14 mouse cellular contexts compared by ENCODE assay signal in genomic region chr15:32264822-32265377, GRCm38 (mm10). TPM values are rescaled to one million over a fixed set of nuclear protein-coding genes. Genes with fewer than 3 reads are reported as not detected.
DNase-seq lines count a peak whose midpoint lies in the region; ATAC-seq and TF ChIP-seq lines count a peak whose summit lies in the region.
"Had no signal": no experiment of that assay in that cellular context is flagged by ENCODE, and none has a peak within 500 bp of the region (broad histone marks: within the 10 kb centered on the region; RNA-seq: fewer than 3 reads in every experiment).

No protein-coding gene starts in this region.

- 75% methylated on average over 7 of the region's 7 CpGs for WGBS in heart, embryonic 12.5 days
- WGBS in lung, embryonic 15.5 days: 41% methylated on average over 7 of the region's 7 CpGs
- WGBS in stomach, postnatal 0 days: 46% methylated on average over 7 of the region's 7 CpGs

- intact Hi-C loops in heart, postnatal 25 days (cut with DNase I): no loop called here

- no peak overlapping the region for H3K9ac ChIP-seq in heart, embryonic 12.5 days
- H3K9ac ChIP-seq in lung, embryonic 15.5 days: no peak overlapping the region
- H3K9ac ChIP-seq in stomach, postnatal 0 days (ENCODE audit: low read length): no peak overlapping the region
- H3K9ac ChIP-seq: embryonic facial prominence, embryonic 12.5 days; forebrain, embryonic 12.5 days; midbrain, embryonic 15.5 days had no signal

- ATAC-seq in heart, embryonic 12.5 days (ENCODE audit: insufficient number of reproducible peaks, low FRiP score): no peak
- ATAC-seq in lung, embryonic 15.5 days (ENCODE audit: borderline replicate concordance, extremely low read depth, low FRiP score, low TSS enrichment): peak; percentile 57; the same call in 1 of the 2 replicates
- peak; percentile 65 for ATAC-seq in stomach, postnatal 0 days (ENCODE audit: low FRiP score, low TSS enrichment)
- ATAC-seq: inflammation-experienced regulatory T-cells, adult 6 months had no signal

- peaks cover 46% of the 10 kb centered on the region for H3K4me1 ChIP-seq in heart, embryonic 12.5 days (replicated peaks)
- peaks cover 32% of the 10 kb centered on the region for H3K4me1 ChIP-seq in lung, embryonic 15.5 days
- H3K4me1 ChIP-seq in stomach, postnatal 0 days (replicated peaks; ENCODE audit: control insufficient read depth, insufficient read depth): no peaks in the 10 kb centered on the region; the same call in 1 of the 2 replicates

- no peak for TF ChIP-seq CTCF in stomach, postnatal 0 days (IDR thresholded peaks at IDR 0.05; ENCODE audit: low read depth)

- DNase-seq in heart, postnatal 25 days (ENCODE audit: low spot score): no peak
- no peak for DNase-seq in lung, postnatal 14 days
- peak; percentile 20 for DNase-seq in heart, postnatal 4 days
- no peak for DNase-seq in stomach, postnatal 0 days (ENCODE audit: low spot score)
- DNase-seq in gastrocnemius, adult 8-10 months (ENCODE audit: low spot score in 2 of 2): no peak
- DNase-seq: spleen, adult 18-20 months had no signal

- peak overlapping the region; percentile 66 for H3K27ac ChIP-seq in heart, embryonic 12.5 days (ENCODE audit: poor library complexity, severe bottlenecking)
- H3K27ac ChIP-seq in lung, embryonic 15.5 days: peak overlapping the region; percentile 53
- peak overlapping the region; percentile 49; the same call in 1 of the 2 replicates for H3K27ac ChIP-seq in stomach, postnatal 0 days (replicated peaks)
- H3K27ac ChIP-seq: embryonic facial prominence, embryonic 12.5 days; forebrain, embryonic 12.5 days; midbrain, embryonic 15.5 days had no signal

- no peaks in the 10 kb centered on the region for H3K9me3 ChIP-seq in heart, embryonic 12.5 days (replicated peaks)
- no peaks in the 10 kb centered on the region for H3K9me3 ChIP-seq in lung, embryonic 15.5 days
- no peaks in the 10 kb centered on the region for H3K9me3 ChIP-seq in stomach, postnatal 0 days (ENCODE audit: control insufficient read depth, low read length)
- H3K9me3 ChIP-seq: embryonic facial prominence, embryonic 12.5 days; forebrain, embryonic 12.5 days; midbrain, embryonic 15.5 days had no signal

- no peaks in the 10 kb centered on the region for H3K36me3 ChIP-seq in heart, embryonic 12.5 days
- no peaks in the 10 kb centered on the region for H3K36me3 ChIP-seq in lung, embryonic 15.5 days
- H3K36me3 ChIP-seq in stomach, postnatal 0 days (ENCODE audit: control insufficient read depth, insufficient read depth, low read length): no peaks in the 10 kb centered on the region
- H3K36me3 ChIP-seq: forebrain, embryonic 12.5 days; midbrain, embryonic 15.5 days had no signal

- no peak overlapping the region for H3K4me3 ChIP-seq in heart, embryonic 12.5 days
- no peak overlapping the region for H3K4me3 ChIP-seq in lung, embryonic 15.5 days
- no peak overlapping the region for H3K4me3 ChIP-seq in stomach, postnatal 0 days (ENCODE audit: low read depth, low read length)
- H3K4me3 ChIP-seq: embryonic facial prominence, embryonic 12.5 days; forebrain, embryonic 12.5 days; midbrain, embryonic 15.5 days had no signal

- no peak overlapping the region for H3K4me2 ChIP-seq in heart, embryonic 12.5 days
- H3K4me2 ChIP-seq in lung, embryonic 15.5 days: no peak overlapping the region; the same call in 1 of the 2 replicates
- H3K4me2 ChIP-seq in stomach, postnatal 0 days (replicated peaks; ENCODE audit: low read depth): no peak overlapping the region
- H3K4me2 ChIP-seq: embryonic facial prominence, embryonic 12.5 days; forebrain, embryonic 12.5 days; midbrain, embryonic 15.5 days had no signal

- H3K27me3 ChIP-seq in heart, embryonic 12.5 days (replicated peaks): no peaks in the 10 kb centered on the region
- H3K27me3 ChIP-seq in lung, embryonic 15.5 days: no peaks in the 10 kb centered on the region
- H3K27me3 ChIP-seq in stomach, postnatal 0 days (ENCODE audit: control insufficient read depth, insufficient read depth, low read length): no peaks in the 10 kb centered on the region
- H3K27me3 ChIP-seq: embryonic facial prominence, embryonic 12.5 days; forebrain, embryonic 12.5 days; midbrain, embryonic 15.5 days had no signal

- no peak for TF ChIP-seq EP300 in stomach, postnatal 0 days (optimal IDR thresholded peaks at IDR 0.05)

RNA-seq across cellular contexts. Expression of gene Sema5a, which starts 20.3 kb away (rescaled TPM):
- 3.9 and 4.6 TPM in 2 replicates for polyA plus RNA-seq in heart, embryonic 12.5 days (2016; fragmentation: Nextera tagmentation; extraction: Ambion mirVana)
- total RNA-seq in heart, postnatal 25 days (2021): 1 to 10 TPM; 8.6 to 9.6 TPM
- 12.1 and 13.4 TPM in 2 replicates for polyA plus RNA-seq in lung, embryonic 15.5 days (2015; fragmentation: Nextera tagmentation; extraction: Ambion mirVana)
- 10 to 100 TPM; 29.5 to 30.7 TPM for total RNA-seq in heart, postnatal 4 days (2021)
- polyA plus RNA-seq in stomach, postnatal 0 days (2015; fragmentation: Nextera tagmentation; extraction: Ambion mirVana): 5.5 and 6.2 TPM in 2 replicates
- total RNA-seq in gastrocnemius, adult 8-10 months (2022): 1 to 10 TPM; 1.2 to 2.3 (median 1.9) TPM
- total RNA-seq: hematopoietic stem cell, adult 5-6 weeks; MEL had no signal
- polyA plus RNA-seq: inflammation-experienced regulatory T-cells, adult 6 months had no signal
